In genomic region chr11:97314110-97314509, GRCm38 (mm10) we compare ENCODE assay signal across 14 mouse cellular contexts. TPM values are rescaled to one million over a fixed set of nuclear protein-coding genes. Genes with fewer than 3 reads are reported as not detected.
DNase-seq lines count a peak whose midpoint lies in the region; ATAC-seq and TF ChIP-seq lines count a peak whose summit lies in the region.
"Had no signal": no experiment of that assay in that cellular context is flagged by ENCODE, and none has a peak within 500 bp of the region (broad histone marks: within the 10 kb centered on the region; RNA-seq: fewer than 3 reads in every experiment).

No protein-coding gene starts in this region.

- no peak for TF ChIP-seq POLR2A in heart, adult 2 months (IDR thresholded peaks at IDR 0.05; ENCODE audit: insufficient read depth, low read depth, low read length)

- H3K4me1 ChIP-seq in heart, adult 2 months (ENCODE audit: control insufficient read depth, insufficient read depth, low read length): no peaks in the 10 kb centered on the region; the same call in 1 of the 2 replicates
- peaks cover 33% of the 10 kb centered on the region for H3K4me1 ChIP-seq in heart, embryonic 10.5 days
- H3K4me1 ChIP-seq in kidney, embryonic 16.5 days (ENCODE audit: insufficient read depth, low read length): peaks cover 32% of the 10 kb centered on the region

- no peak for DNase-seq in heart, adult 2 months
- DNase-seq in heart, embryonic 10.5 days (ENCODE audit: low spot score): no peak
- peak; percentile 35 for DNase-seq in lung, postnatal 36 days
- DNase-seq in lung, postnatal 4 days: no peak
- peak; percentile 44 for DNase-seq in MN1 (ENCODE audit: low spot score)
- peak; percentile 44 for DNase-seq in retina, postnatal 1 day
- no peak for DNase-seq in frontal cortex, postnatal 36 days (ENCODE audit: low spot score in 2 of 2)
- DNase-seq: right cerebral cortex, postnatal 4 days had no signal

- 92% methylated on average over 3 of the region's 3 CpGs for WGBS in heart, adult 2 months
- WGBS in heart, embryonic 10.5 days: 94% methylated on average over 3 of the region's 3 CpGs
- WGBS in kidney, embryonic 16.5 days: 81% methylated on average over 3 of the region's 3 CpGs

- intact Hi-C loops in heart, adult 2 months (cut with DNase I): loop anchor here (5.0 kb wide), 1 partner anchor 127 kb away; the partner anchor contains the start of gene Kpnb1

- no peaks in the 10 kb centered on the region for H3K9me3 ChIP-seq in heart, embryonic 10.5 days
- H3K9me3 ChIP-seq in kidney, embryonic 16.5 days (ENCODE audit: low read length): no peaks in the 10 kb centered on the region
- H3K9me3 ChIP-seq: forebrain, embryonic 13.5 days; hindbrain, embryonic 15.5 days; limb, embryonic 12.5 days; megakaryocyte, embryonic 14.5 days; neural tube, embryonic 13.5 days had no signal

- no peaks in the 10 kb centered on the region; the same call in 1 of the 2 replicates for H3K36me3 ChIP-seq in heart, adult 2 months (ENCODE audit: control insufficient read depth, insufficient read depth, low read length)
- peaks cover 17% of the 10 kb centered on the region; the same call in 1 of the 2 replicates for H3K36me3 ChIP-seq in heart, embryonic 10.5 days
- H3K36me3 ChIP-seq in kidney, embryonic 16.5 days (ENCODE audit: insufficient read depth, low read length): no peaks in the 10 kb centered on the region
- H3K36me3 ChIP-seq: hindbrain, embryonic 15.5 days had no signal

- H3K27me3 ChIP-seq in heart, adult 2 months (ENCODE audit: control insufficient read depth, insufficient read depth, low read length): no peaks in the 10 kb centered on the region
- no peaks in the 10 kb centered on the region for H3K27me3 ChIP-seq in heart, embryonic 10.5 days (ENCODE audit: insufficient read depth, poor library complexity, severe bottlenecking)
- no peaks in the 10 kb centered on the region for H3K27me3 ChIP-seq in kidney, embryonic 16.5 days (ENCODE audit: insufficient read depth, low read length)
- H3K27me3 ChIP-seq: forebrain, embryonic 13.5 days; hindbrain, embryonic 15.5 days; megakaryocyte, embryonic 14.5 days had no signal

- ATAC-seq in kidney, embryonic 16.5 days (ENCODE audit: low FRiP score, low TSS enrichment): no peak
- ATAC-seq: forebrain, embryonic 13.5 days had no signal

- no peak overlapping the region for H3K9ac ChIP-seq in heart, adult 2 months (ENCODE audit: low read depth, low read length)
- H3K9ac ChIP-seq in kidney, embryonic 16.5 days (replicated peaks; ENCODE audit: low read length): no peak overlapping the region
- H3K9ac ChIP-seq: forebrain, embryonic 13.5 days; hindbrain, embryonic 15.5 days; limb, embryonic 12.5 days; neural tube, embryonic 13.5 days had no signal

- no peak overlapping the region for H3K4me3 ChIP-seq in heart, adult 2 months
- no peak overlapping the region for H3K4me3 ChIP-seq in heart, embryonic 10.5 days
- no peak overlapping the region for H3K4me3 ChIP-seq in kidney, embryonic 16.5 days (ENCODE audit: low read length)
- H3K4me3 ChIP-seq: forebrain, embryonic 13.5 days; hindbrain, embryonic 15.5 days; limb, embryonic 12.5 days; neural tube, embryonic 13.5 days had no signal

- no peak overlapping the region for H3K27ac ChIP-seq in heart, adult 2 months
- no peak overlapping the region for H3K27ac ChIP-seq in heart, embryonic 10.5 days
- no peak overlapping the region for H3K27ac ChIP-seq in kidney, embryonic 16.5 days (ENCODE audit: low read length)
- H3K27ac ChIP-seq: forebrain, embryonic 13.5 days; hindbrain, embryonic 15.5 days; limb, embryonic 12.5 days; neural tube, embryonic 13.5 days had no signal

- TF ChIP-seq EP300 in heart, adult 2 months (IDR thresholded peaks at IDR 0.05; ENCODE audit: insufficient read depth, low read depth, low read length): no peak

- peak; percentile 50 for TF ChIP-seq CTCF in heart, adult 2 months (IDR thresholded peaks at IDR 0.05)

- H3K79me2 ChIP-seq in heart, adult 2 months (replicated peaks; ENCODE audit: control insufficient read depth, insufficient read depth, low read length): no peaks in the 10 kb centered on the region

- no peak overlapping the region for H3K4me2 ChIP-seq in kidney, embryonic 16.5 days (replicated peaks; ENCODE audit: low read depth, low read length)
- H3K4me2 ChIP-seq: forebrain, embryonic 13.5 days; hindbrain, embryonic 15.5 days; limb, embryonic 12.5 days; neural tube, embryonic 13.5 days had no signal

RNA-seq across cellular contexts. Expression of gene Mrpl45, which starts 1.4 kb away (rescaled TPM):
- 10 to 100 TPM; 48.9 to 62.5 TPM for total RNA-seq in heart, adult 2 months (2021)
- 33.7 and 51.4 TPM in 2 replicates for polyA plus RNA-seq in heart, adult 2 months (2012; rRNA removed)
- polyA plus RNA-seq in heart, embryonic 10.5 days (2016; fragmentation: Nextera tagmentation; extraction: Ambion mirVana): 63.7 and 65.8 TPM in 2 replicates
- 56.5 and 59.8 TPM in 2 replicates for polyA plus RNA-seq in kidney, embryonic 16.5 days (2015; fragmentation: Nextera tagmentation; extraction: Ambion mirVana)

RNA-seq across cellular contexts. Expression of gene Npepps, which starts 33.7 kb away (rescaled TPM):
- total RNA-seq in heart, adult 2 months (2021): 10 to 100 TPM; 77.7 to 80.1 TPM
- 24.1 and 38.2 TPM in 2 replicates for polyA plus RNA-seq in heart, adult 2 months (2012; rRNA removed)
- polyA plus RNA-seq in heart, embryonic 10.5 days (2016; fragmentation: Nextera tagmentation; extraction: Ambion mirVana): 83.9 and 90.7 TPM in 2 replicates
- 80.9 and 94.4 TPM in 2 replicates for polyA plus RNA-seq in kidney, embryonic 16.5 days (2015; fragmentation: Nextera tagmentation; extraction: Ambion mirVana)

RNA-seq across cellular contexts. Expression of gene Gpr179, which starts 37.8 kb away (rescaled TPM):
- total RNA-seq in heart, adult 2 months (2021): under 1 TPM; 0.05 to 0.08 TPM
- polyA plus RNA-seq in heart, adult 2 months (2012; rRNA removed): 0.03 TPM in 1 of 2 replicates, not detected in the other
- 0.04 and 0.12 TPM in 2 replicates for polyA plus RNA-seq in heart, embryonic 10.5 days (2016; fragmentation: Nextera tagmentation; extraction: Ambion mirVana)
- 0.21 and 0.24 TPM in 2 replicates for polyA plus RNA-seq in kidney, embryonic 16.5 days (2015; fragmentation: Nextera tagmentation; extraction: Ambion mirVana)

RNA-seq across cellular contexts. Expression of gene Socs7, which starts 48.2 kb away (rescaled TPM):
- 10 to 100 TPM; 21.4 to 22.8 TPM for total RNA-seq in heart, adult 2 months (2021)
- polyA plus RNA-seq in heart, adult 2 months (2012; rRNA removed): 8.9 and 18.6 TPM in 2 replicates
- polyA plus RNA-seq in heart, embryonic 10.5 days (2016; fragmentation: Nextera tagmentation; extraction: Ambion mirVana): 3.2 and 3.4 TPM in 2 replicates
- 3.4 and 3.5 TPM in 2 replicates for polyA plus RNA-seq in kidney, embryonic 16.5 days (2015; fragmentation: Nextera tagmentation; extraction: Ambion mirVana)

Comparison
In these comparisons a context has a peak if more than half of its experiments do, and no peak if none do; other contexts are left out.
1. DNase-seq: peak in lung, postnatal 36 days (single experiment), MN1 (single experiment) and retina, postnatal 1 day (single experiment); none in heart, adult 2 months (0 of 2), heart, embryonic 10.5 days (single experiment), lung, postnatal 4 days (0 of 2) and frontal cortex, postnatal 36 days (0 of 2).